ENCODE assay signal across 16 mouse cellular contexts in genomic region chr5:54005865-54006225, GRCm38 (mm10).
"Had no signal": no experiment of that assay in that cellular context is flagged by ENCODE, and none has a peak within 500 bp of the region (broad histone marks: within the 10 kb centered on the region; RNA-seq: fewer than 3 reads in every experiment).

No protein-coding gene starts in this region.

- H3K4me3 ChIP-seq: left cerebral cortex, adult 2 months; limb, embryonic 10.5 days; liver, embryonic 13.5 days; lung, embryonic 15.5 days; megakaryocyte, embryonic 14.5 days; neural tube, embryonic 12.5 days had no signal

- H3K27ac ChIP-seq: left cerebral cortex, adult 2 months; limb, embryonic 10.5 days; liver, embryonic 13.5 days; lung, embryonic 15.5 days; macrophage; neural tube, embryonic 12.5 days had no signal

- H3K9me3 ChIP-seq: limb, embryonic 10.5 days; liver, embryonic 13.5 days; lung, embryonic 15.5 days; megakaryocyte, embryonic 14.5 days; neural tube, embryonic 12.5 days had no signal

- H3K9ac ChIP-seq: liver, embryonic 13.5 days; liver, postnatal 0 days; lung, embryonic 15.5 days; neural tube, embryonic 12.5 days had no signal

- H3K27me3 ChIP-seq: liver, embryonic 13.5 days; lung, embryonic 15.5 days; megakaryocyte, embryonic 14.5 days; neural tube, embryonic 12.5 days had no signal

- DNase-seq: kidney, adult 18-20 months; kidney, postnatal 10 days; kidney, postnatal 4 days; liver, embryonic 13.5 days; liver, postnatal 0 days; lung, postnatal 14 days; midbrain, embryonic 14.5 days; right cerebral cortex, postnatal 4 days; spleen, adult 18-20 months; thymus, postnatal 4 days had no signal

- ATAC-seq: liver, postnatal 0 days had no signal

- H3K4me2 ChIP-seq: liver, embryonic 13.5 days; lung, embryonic 15.5 days; neural tube, embryonic 12.5 days had no signal

- H3K36me3 ChIP-seq: limb, embryonic 10.5 days; liver, embryonic 13.5 days; lung, embryonic 15.5 days; neural tube, embryonic 12.5 days had no signal
